Mouse (Mus musculus) E14TG2a.4 (cell line): ENCODE data around the gene Mios.

Experiments
- CTCF ChIP-seq: conservative IDR thresholded peaks from 2 replicates; pipeline ENCODE4 v1.5.1; 2014; ENCODE audit warnings: low read length
- NANOG ChIP-seq: IDR thresholded peaks from 2 replicates; pipeline ENCODE4 v1.6.1; 2014; ENCODE audit warnings: borderline replicate concordance, low read length, mixed read lengths
- POU5F1 ChIP-seq: IDR thresholded peaks from 2 replicates; pipeline ENCODE4 v1.6.1; 2014; ENCODE audit warnings: low read length, borderline replicate concordance

- TF ChIP-seq CTCF = no peak
- no peak for TF ChIP-seq POU5F1
- no peak for TF ChIP-seq NANOG
Observed at GRCm38 (mm10) chr6:8189917-8190316, 19.1 kb upstream of the Mios start.
